Mouse (Mus musculus): Measurements from ENCODE around the gene Scgb1b2. TPM values are rescaled to one million over a fixed set of nuclear protein-coding genes. Genes with fewer than 3 reads are reported as not detected.

Gene Scgb1b2
- not detected in 2 replicates for polyA plus RNA-seq (2015; fragmentation: Nextera tagmentation; extraction: Ambion mirVana)

DNA sequence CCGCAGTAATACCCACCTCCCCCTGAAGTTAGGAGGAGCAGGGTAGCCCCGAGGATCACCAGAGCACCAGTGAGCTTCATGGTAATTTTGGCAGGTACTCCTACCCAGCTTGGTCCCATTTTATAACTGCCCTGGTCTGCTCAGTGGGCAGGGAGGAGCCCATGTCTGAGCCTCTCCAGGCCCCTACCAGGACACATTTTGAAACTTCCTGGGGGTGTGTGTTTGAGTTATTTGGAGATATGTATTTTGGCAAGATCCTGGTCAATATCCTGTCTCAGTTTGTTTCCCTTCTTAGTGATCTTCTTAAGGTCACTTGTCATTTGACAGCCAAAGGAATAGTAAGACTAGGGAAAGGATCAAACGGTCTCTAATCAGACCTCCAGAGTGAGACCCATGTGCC lies at the start of gene Scgb1b2:
Scgb1b2 (minus strand) TSS at position 101 of the 400 bp plus-strand sequence.
- Histone ChIP-seq H3K4me3 (no peak within 1 kb of the TSS), H3K4me2 (no peak within 1 kb of the TSS), H3K27me3 (replicated peaks) (no peaks in the 10 kb centered on the region), H3K36me3 (no peaks in the 10 kb centered on the region), H3K27ac (replicated peaks) (no peak within 1 kb of the TSS), H3K9me3 (peaks cover 34% of the 10 kb centered on the region), H3K9ac (no peak within 1 kb of the TSS), H3K4me1 (no peaks in the 10 kb centered on the region)
- no peak for ATAC-seq (ENCODE audit: extremely low read depth, insufficient number of reproducible peaks, low FRiP score, low TSS enrichment)
- 64% methylated on average over 3 of the region's 3 CpGs for WGBS

DNA sequence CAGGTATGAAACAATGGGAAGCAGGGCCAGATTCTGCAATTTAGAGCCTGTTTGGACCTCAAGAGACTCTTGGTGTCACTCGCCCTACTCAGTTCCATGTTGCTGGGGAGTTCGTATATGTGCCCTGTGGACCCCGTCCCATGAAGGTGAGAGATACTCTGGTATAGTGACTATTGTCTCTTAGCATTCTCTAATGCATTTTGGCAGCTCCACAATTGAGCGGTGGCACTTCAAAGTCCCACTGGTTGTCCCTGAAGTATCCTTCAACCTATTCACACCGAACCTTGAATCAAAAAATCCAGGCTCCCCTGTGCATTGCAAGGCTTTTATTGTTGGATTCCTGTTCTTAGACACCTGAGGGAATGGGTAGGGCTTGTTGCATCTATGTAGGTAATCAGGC lies 1.4 kb downstream of the Scgb1b2 start, which contains the start of gene Scgb2b2:
Scgb2b2 (plus strand) TSS at position 301 of the 400 bp plus-strand sequence.
- Histone ChIP-seq H3K27ac (replicated peaks) (no peak within 1 kb of the TSS), H3K36me3 (no peaks in the 10 kb centered on the region), H3K4me1 (no peaks in the 10 kb centered on the region), H3K4me3 (no peak within 1 kb of the TSS), H3K9ac (no peak within 1 kb of the TSS), H3K4me2 (no peak within 1 kb of the TSS), H3K9me3 (peaks cover 35% of the 10 kb centered on the region), H3K27me3 (replicated peaks) (no peaks in the 10 kb centered on the region)
- no peak for ATAC-seq (ENCODE audit: extremely low read depth, insufficient number of reproducible peaks, low FRiP score, low TSS enrichment)
- 63% methylated on average over 5 of the region's 5 CpGs for WGBS

Other genes starting within 250 kb of the Scgb1b2 start
- gene Fxyd5, start 249.3 kb downstream of the Scgb1b2 start, polyA plus RNA-seq (2015; fragmentation: Nextera tagmentation; extraction: Ambion mirVana): 35.5 and 39.2 TPM in 2 replicates
- gene Fxyd7, start 240.4 kb downstream of the Scgb1b2 start, polyA plus RNA-seq (2015; fragmentation: Nextera tagmentation; extraction: Ambion mirVana): 2.0 and 3.6 TPM in 2 replicates
- 1,042 and 1,184 TPM in 2 replicates for gene Fxyd1, start 234.6 kb downstream of the Scgb1b2 start, polyA plus RNA-seq (2015; fragmentation: Nextera tagmentation; extraction: Ambion mirVana)
- gene Lgi4, start 232.5 kb downstream of the Scgb1b2 start, polyA plus RNA-seq (2015; fragmentation: Nextera tagmentation; extraction: Ambion mirVana): 0.19 and 0.21 TPM in 2 replicates
- 2.0 and 2.2 TPM in 2 replicates for gene Fxyd3, start 215.1 kb downstream of the Scgb1b2 start, polyA plus RNA-seq (2015; fragmentation: Nextera tagmentation; extraction: Ambion mirVana)
- 2.4 and 3.6 TPM in 2 replicates for gene Hpn, start 176.5 kb downstream of the Scgb1b2 start, polyA plus RNA-seq (2015; fragmentation: Nextera tagmentation; extraction: Ambion mirVana)
- gene Scn1b, start 164.8 kb downstream of the Scgb1b2 start, polyA plus RNA-seq (2015; fragmentation: Nextera tagmentation; extraction: Ambion mirVana): 2.5 and 3.1 TPM in 2 replicates
- 50.3 and 51.8 TPM in 2 replicates for gene Gramd1a, start 135.9 kb downstream of the Scgb1b2 start, polyA plus RNA-seq (2015; fragmentation: Nextera tagmentation; extraction: Ambion mirVana)
- not detected in 2 replicates for gene Scgb2b2, start 1.3 kb downstream of the Scgb1b2 start, polyA plus RNA-seq (2015; fragmentation: Nextera tagmentation; extraction: Ambion mirVana)
- gene Scgb2b3, start 70.3 kb upstream of the Scgb1b2 start, polyA plus RNA-seq (2015; fragmentation: Nextera tagmentation; extraction: Ambion mirVana): not detected in 2 replicates
- not detected in 2 replicates for gene Scgb1b3, start 83.8 kb upstream of the Scgb1b2 start, polyA plus RNA-seq (2015; fragmentation: Nextera tagmentation; extraction: Ambion mirVana)